Mouse (Mus musculus): Measurements from ENCODE around the gene Pdcd1lg2. TPM values are rescaled to one million over a fixed set of nuclear protein-coding genes. Genes with fewer than 3 reads are reported as not detected.

The Pdcd1lg2 gene
- polyA plus RNA-seq, 2 experiments = not detected

DNA sequence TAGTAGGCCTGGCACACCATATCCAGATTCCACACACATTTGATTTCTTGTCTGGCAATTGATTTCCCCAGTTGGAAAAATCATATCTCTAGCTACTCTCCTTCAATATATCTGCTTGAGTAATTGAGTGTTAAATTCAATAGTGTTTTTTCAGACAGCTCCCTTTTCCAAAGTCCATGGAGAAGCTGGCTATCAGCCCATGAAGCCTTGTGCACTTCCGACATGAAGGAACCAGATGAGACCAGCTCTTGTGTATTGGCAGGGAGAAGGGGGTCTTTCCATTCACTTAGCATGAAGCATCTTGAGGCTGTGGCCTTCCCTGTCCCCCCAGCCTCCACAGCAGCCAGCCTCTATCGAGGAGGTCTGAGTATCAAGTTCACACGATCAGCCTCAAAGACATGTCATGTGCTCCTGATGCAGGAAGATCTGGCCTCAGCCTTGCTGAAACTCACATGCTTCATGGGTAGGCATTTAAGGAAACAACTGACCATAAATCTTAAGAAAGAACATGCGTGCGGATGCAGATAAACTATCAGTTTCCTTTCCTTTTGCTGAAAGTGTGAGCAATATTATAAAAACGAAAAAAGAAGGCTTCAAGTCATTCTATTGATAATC, 88.2 kb downstream of the Pdcd1lg2 start:
- Histone ChIP-seq H3K4me3 (replicated peaks; ENCODE audit: low read length) (no peak overlapping the region), H3K27me3 (ENCODE audit: control insufficient read depth, insufficient read depth, low read length) (no peaks in the 10 kb centered on the region), H3K36me3 (ENCODE audit: control insufficient read depth, insufficient read depth, low read length) (no peaks in the 10 kb centered on the region), H3K27ac (replicated peaks; ENCODE audit: low read depth, low read length) (no peak overlapping the region), H3K4me1 (ENCODE audit: control insufficient read depth, insufficient read depth, low read length) (no peaks in the 10 kb centered on the region), H3K9me3 (ENCODE audit: control insufficient read depth, low read length) (no peaks in the 10 kb centered on the region), H3K9ac (ENCODE audit: low read depth, low read length, severe bottlenecking) (no peak overlapping the region), H3K4me2 (replicated peaks; ENCODE audit: low read depth, low read length, severe bottlenecking) (no peak overlapping the region)
- 72% methylated on average over 6 of the region's 6 CpGs for WGBS
- TF ChIP-seq POLR2A (IDR thresholded peaks at IDR 0.05; ENCODE audit: borderline replicate concordance, extremely low read depth, insufficient read depth, insufficient read length) = no peak
- no peak for DNase-seq (ENCODE audit: low spot score)
- ATAC-seq (ENCODE audit: low FRiP score, low read depth) = no peak

DNA sequence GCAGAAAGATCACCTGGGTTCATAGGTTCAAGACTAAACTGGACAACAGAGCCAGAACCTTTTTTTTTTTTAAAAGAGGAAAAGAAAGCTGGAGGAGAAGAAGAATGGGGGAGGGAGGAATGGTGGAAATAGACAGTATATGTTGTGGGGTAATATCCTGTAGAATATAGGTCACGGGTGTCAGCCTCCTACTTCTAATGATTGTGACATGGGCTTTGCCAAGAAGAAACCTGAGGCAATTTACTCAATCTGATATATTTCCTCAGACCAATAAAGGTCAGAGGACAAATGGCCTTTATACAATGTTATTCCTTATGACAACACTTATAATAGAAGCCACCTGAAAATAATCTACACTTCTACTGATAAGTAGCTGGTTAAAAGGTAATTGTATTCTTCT, 89.6 kb downstream of the Pdcd1lg2 start:
- H3K36me3 ChIP-seq (ENCODE audit: control insufficient read depth, insufficient read depth, low read length) = no peaks in the 10 kb centered on the region
- no peak for ATAC-seq (ENCODE audit: low FRiP score, low read depth)
- no peak overlapping the region for H3K4me3 ChIP-seq (replicated peaks; ENCODE audit: low read length)
- 78% methylated on average over 1 of the region's 1 CpGs for WGBS
- no peak overlapping the region for H3K9ac ChIP-seq (ENCODE audit: low read depth, low read length, severe bottlenecking)
- no peaks in the 10 kb centered on the region for H3K27me3 ChIP-seq (ENCODE audit: control insufficient read depth, insufficient read depth, low read length)
- no peaks in the 10 kb centered on the region for H3K9me3 ChIP-seq (ENCODE audit: control insufficient read depth, low read length)
- no peak overlapping the region for H3K27ac ChIP-seq (replicated peaks; ENCODE audit: low read depth, low read length)
- H3K4me2 ChIP-seq (replicated peaks; ENCODE audit: low read depth, low read length, severe bottlenecking) = no peak overlapping the region
- no peak for TF ChIP-seq POLR2A (IDR thresholded peaks at IDR 0.05; ENCODE audit: borderline replicate concordance, extremely low read depth, insufficient read depth, insufficient read length)
- no peak for DNase-seq (ENCODE audit: low spot score)
- no peaks in the 10 kb centered on the region for H3K4me1 ChIP-seq (ENCODE audit: control insufficient read depth, insufficient read depth, low read length)

- no peak overlapping the region for H3K4me3 ChIP-seq (replicated peaks; ENCODE audit: low read length)
Measured at GRCm38 (mm10) chr19:29501106-29501505, 90.4 kb downstream of the Pdcd1lg2 start.

GRCm38 (mm10) chr19:29501507-29501906, 90.8 kb downstream of the Pdcd1lg2 start:
- no peak overlapping the region for H3K27ac ChIP-seq (replicated peaks; ENCODE audit: low read depth, low read length)
- 10% methylated on average over 6 of the region's 6 CpGs for WGBS
- ATAC-seq (ENCODE audit: low FRiP score, low read depth) (no peak; the same call in 1 of the 2 replicates), DNase-seq (ENCODE audit: low spot score) (peak; percentile 55)
- no peaks in the 10 kb centered on the region for H3K4me1 ChIP-seq (ENCODE audit: control insufficient read depth, insufficient read depth, low read length)
- H3K36me3 ChIP-seq (ENCODE audit: control insufficient read depth, insufficient read depth, low read length) = no peaks in the 10 kb centered on the region
- no peak overlapping the region for H3K9ac ChIP-seq (ENCODE audit: low read depth, low read length, severe bottlenecking)
- H3K4me3 ChIP-seq (replicated peaks; ENCODE audit: low read length) = no peak overlapping the region
- peak overlapping the region; percentile 26 for H3K4me2 ChIP-seq (replicated peaks; ENCODE audit: low read depth, low read length, severe bottlenecking)
- no peak for TF ChIP-seq POLR2A (IDR thresholded peaks at IDR 0.05; ENCODE audit: borderline replicate concordance, extremely low read depth, insufficient read depth, insufficient read length)
- H3K27me3 ChIP-seq (ENCODE audit: control insufficient read depth, insufficient read depth, low read length) = no peaks in the 10 kb centered on the region
- no peaks in the 10 kb centered on the region for H3K9me3 ChIP-seq (ENCODE audit: control insufficient read depth, low read length)

More at GRCm38 (mm10) chr19:29501106-29501505, 90.4 kb downstream of the Pdcd1lg2 start:
- Histone ChIP-seq H3K9me3 (ENCODE audit: control insufficient read depth, low read length) (no peaks in the 10 kb centered on the region), H3K36me3 (ENCODE audit: control insufficient read depth, insufficient read depth, low read length) (no peaks in the 10 kb centered on the region), H3K27ac (replicated peaks; ENCODE audit: low read depth, low read length) (no peak overlapping the region), H3K9ac (ENCODE audit: low read depth, low read length, severe bottlenecking) (0 out of 2 replicates have a peak overlapping the region, but pooled peaks have one; percentile 32), H3K4me2 (replicated peaks; ENCODE audit: low read depth, low read length, severe bottlenecking) (peak overlapping the region; percentile 26), H3K27me3 (ENCODE audit: control insufficient read depth, insufficient read depth, low read length) (no peaks in the 10 kb centered on the region), H3K4me1 (ENCODE audit: control insufficient read depth, insufficient read depth, low read length) (no peaks in the 10 kb centered on the region)
- ATAC-seq (ENCODE audit: low FRiP score, low read depth) (peak; percentile 62), DNase-seq (ENCODE audit: low spot score) (no peak)
- no peak for TF ChIP-seq POLR2A (IDR thresholded peaks at IDR 0.05; ENCODE audit: borderline replicate concordance, extremely low read depth, insufficient read depth, insufficient read length)
- WGBS = 62% methylated on average over 11 of the region's 11 CpGs

- TF ChIP-seq POLR2A (IDR thresholded peaks at IDR 0.05; ENCODE audit: borderline replicate concordance, extremely low read depth, insufficient read depth, insufficient read length) = no peak
- Histone ChIP-seq H3K27ac (replicated peaks; ENCODE audit: low read depth, low read length) (no peak overlapping the region), H3K36me3 (ENCODE audit: control insufficient read depth, insufficient read depth, low read length) (no peaks in the 10 kb centered on the region), H3K9ac (ENCODE audit: low read depth, low read length, severe bottlenecking) (no peak overlapping the region), H3K4me3 (replicated peaks; ENCODE audit: low read length) (no peak overlapping the region), H3K27me3 (ENCODE audit: control insufficient read depth, insufficient read depth, low read length) (no peaks in the 10 kb centered on the region), H3K4me2 (replicated peaks; ENCODE audit: low read depth, low read length, severe bottlenecking) (no peak overlapping the region), H3K4me1 (ENCODE audit: control insufficient read depth, insufficient read depth, low read length) (no peaks in the 10 kb centered on the region), H3K9me3 (ENCODE audit: control insufficient read depth, low read length) (no peaks in the 10 kb centered on the region)
- ATAC-seq (ENCODE audit: low FRiP score, low read depth) (no peak), DNase-seq (ENCODE audit: low spot score) (no peak)
- WGBS = 79% methylated on average over 2 of the region's 2 CpGs
Measured at GRCm38 (mm10) chr19:29504131-29504530, 93.4 kb downstream of the Pdcd1lg2 start.

All from limb, embryonic 14.5 days (tissue).